Mouse (Mus musculus) left cerebral cortex, postnatal 25 days (tissue): ENCODE results near the gene Samd13. TPM values are rescaled to one million over a fixed set of nuclear protein-coding genes. Genes with fewer than 3 reads are reported as not detected.

Experiments used
- DNase-seq, 2 experiments: peaks; one replicate each; pipeline ENCODE4 v3.0.0; 2022; ENCODE audit warnings: low spot score in 2 of 2, mixed read lengths in 1 of 2
- intact Hi-C: fragments of 180-260 bp; cut with DNase I; formaldehyde crosslinking; loops from one replicate; pipeline ENCODE4 v1.15.1; 2025
- total RNA-seq, 2 experiments: library from RNA; stranded (reverse); gene quantifications; 2 replicates each; pipeline ENCODE4 v1.2.3; 2021

Samd13 gene
- 1 to 10 TPM in 1 of 2 experiments, not detected in 1; 1.1 TPM for total RNA-seq

- intact Hi-C loops, result loop anchor here (5.0 kb wide), 1 partner anchor 82 kb away; no protein-coding TSS in a partner anchor
- DNase-seq, result peak in 1 of 2 experiments; percentile 52
Measured at GRCm38 (mm10) chr3:146684811-146685675, at the start of gene Samd13. Samd13 (minus strand) TSS chr3:146685592.

GRCm38 (mm10) chr3:146731499-146731898 lies 46.1 kb upstream of the Samd13 start:
- no peak for DNase-seq

GRCm38 (mm10) chr3:146723037-146723436 lies 37.6 kb upstream of the Samd13 start:
- intact Hi-C loops, result no loop called here
- DNase-seq, result peak in 1 of 2 experiments; percentile 84

More at GRCm38 (mm10) chr3:146731499-146731898, 46.1 kb upstream of the Samd13 start:
- intact Hi-C loops, result no loop called here

GRCm38 (mm10) chr3:146719696-146720095 lies 34.3 kb upstream of the Samd13 start:
- peak in 1 of 2 experiments; percentile 31 for DNase-seq
- intact Hi-C loops, result loop anchor here (10.0 kb wide), 1 partner anchor 155 kb away; no protein-coding TSS in a partner anchor

- DNase-seq, result no peak
- intact Hi-C loops, result loop anchor here (10.0 kb wide), 1 partner anchor 153 kb away; no protein-coding TSS in a partner anchor
Measured at GRCm38 (mm10) chr3:146718251-146718650, 32.9 kb upstream of the Samd13 start.

GRCm38 (mm10) chr3:146712305-146712704 lies 26.9 kb upstream of the Samd13 start:
- DNase-seq, result no peak
- intact Hi-C loops, result loop anchor here (5.0 to 10.0 kb wide), 2 partner anchors 55 to 148 kb away; no protein-coding TSS in a partner anchor

- intact Hi-C loops, result loop anchor here (1.0 to 10.0 kb wide), 4 partner anchors 56 to 147 kb away; no protein-coding TSS in a partner anchor
- peak; percentile 57 to 76 for DNase-seq
Measured at GRCm38 (mm10) chr3:146711559-146711958, 26.2 kb upstream of the Samd13 start.

- intact Hi-C loops, result loop anchor here (1.0 to 10.0 kb wide), 4 partner anchors 56 to 146 kb away; no protein-coding TSS in a partner anchor
- peak in 1 of 2 experiments; percentile 62 for DNase-seq
Measured at GRCm38 (mm10) chr3:146711084-146711483, 25.7 kb upstream of the Samd13 start.

GRCm38 (mm10) chr3:146709086-146709485 lies 23.7 kb upstream of the Samd13 start:
- DNase-seq, result peak in 1 of 2 experiments; percentile 55
- intact Hi-C loops, result no loop called here

- intact Hi-C loops, result no loop called here
Measured at GRCm38 (mm10) chr3:146708381-146708780, 23.0 kb upstream of the Samd13 start.

GRCm38 (mm10) chr3:146704099-146704498 lies 18.7 kb upstream of the Samd13 start:
- no peak for DNase-seq
- intact Hi-C loops, result no loop called here

More at GRCm38 (mm10) chr3:146708381-146708780, 23.0 kb upstream of the Samd13 start:
- no peak for DNase-seq

GRCm38 (mm10) chr3:146700051-146700450 lies 14.7 kb upstream of the Samd13 start:
- no peak for DNase-seq
- intact Hi-C loops, result no loop called here

- intact Hi-C loops, result no loop called here
- peak in 1 of 2 experiments; percentile 67 for DNase-seq
Measured at GRCm38 (mm10) chr3:146698982-146699381, 13.6 kb upstream of the Samd13 start.

GRCm38 (mm10) chr3:146692547-146692946 lies 7.2 kb upstream of the Samd13 start:
- intact Hi-C loops, result no loop called here

GRCm38 (mm10) chr3:146687121-146687725 lies 1.8 kb upstream of the Samd13 start:
- intact Hi-C loops, result loop anchor here (1.0 to 5.0 kb wide), 3 partner anchors 66 to 120 kb away; no protein-coding TSS in a partner anchor
- DNase-seq, result peak in 1 of 2 experiments; percentile 68

More at GRCm38 (mm10) chr3:146692547-146692946, 7.2 kb upstream of the Samd13 start:
- no peak for DNase-seq

- DNase-seq, result no peak
- intact Hi-C loops, result loop anchor here (2.0 to 5.0 kb wide), 2 partner anchors 66 to 81 kb away; no protein-coding TSS in a partner anchor
Measured at GRCm38 (mm10) chr3:146686428-146686827, 1.0 kb upstream of the Samd13 start.

GRCm38 (mm10) chr3:146683095-146683494 lies 2.3 kb downstream of the Samd13 start:
- no peak for DNase-seq
- intact Hi-C loops, result no loop called here

GRCm38 (mm10) chr3:146682140-146682651 lies 3.2 kb downstream of the Samd13 start:
- DNase-seq, result peak; percentile 66 to 80
- intact Hi-C loops, result no loop called here

- intact Hi-C loops, result no loop called here
Measured at GRCm38 (mm10) chr3:146681696-146682095, 3.7 kb downstream of the Samd13 start.

GRCm38 (mm10) chr3:146680625-146681024 lies 4.8 kb downstream of the Samd13 start:
- DNase-seq, result no peak
- intact Hi-C loops, result no loop called here

More at GRCm38 (mm10) chr3:146681696-146682095, 3.7 kb downstream of the Samd13 start:
- DNase-seq, result no peak
